Mouse (Mus musculus) heart, postnatal 0 days (tissue): ENCODE measurements around the gene Ier2.

Experiments used
- CTCF ChIP-seq: IDR thresholded peaks from 2 replicates; pipeline ENCODE4 v1.5.1; 2016; ENCODE audit warnings: antibody characterized with exemption, control low read depth, low read depth
- EP300 ChIP-seq: IDR thresholded peaks from 2 replicates; pipeline ENCODE4 v1.6.1; 2016; ENCODE audit warnings: antibody characterized with exemption, low read depth

DNA sequence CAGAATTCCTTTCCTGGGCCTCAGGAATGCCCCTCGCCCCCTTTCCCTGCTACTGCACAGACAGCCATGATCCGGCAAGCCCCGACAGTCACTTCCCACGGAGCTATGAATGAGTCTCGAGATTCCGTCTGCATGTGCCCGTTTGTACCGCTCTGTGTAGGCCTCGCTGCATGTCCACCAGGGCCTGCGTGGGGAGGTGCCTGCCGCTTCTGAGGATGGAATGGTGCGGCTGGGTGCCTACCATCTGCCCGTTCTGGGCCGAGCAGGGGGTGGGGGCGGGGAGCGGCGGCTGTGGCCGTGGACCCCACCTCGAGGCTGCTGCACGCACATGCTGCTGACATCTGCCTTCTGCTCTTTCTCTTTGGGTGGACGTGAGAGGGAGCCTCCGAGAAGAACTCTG is 45.6 kb downstream of the Ier2 start:
- TF ChIP-seq CTCF (no peak), EP300 (no peak)
